Mouse (Mus musculus): ENCODE measurements around the gene Irx2. TPM values are rescaled to one million over a fixed set of nuclear protein-coding genes. Genes with fewer than 3 reads are reported as not detected.

Irx2 gene
- polyA plus RNA-seq, 1 experiment from 2014 or later, result 13.3 TPM

DNA sequence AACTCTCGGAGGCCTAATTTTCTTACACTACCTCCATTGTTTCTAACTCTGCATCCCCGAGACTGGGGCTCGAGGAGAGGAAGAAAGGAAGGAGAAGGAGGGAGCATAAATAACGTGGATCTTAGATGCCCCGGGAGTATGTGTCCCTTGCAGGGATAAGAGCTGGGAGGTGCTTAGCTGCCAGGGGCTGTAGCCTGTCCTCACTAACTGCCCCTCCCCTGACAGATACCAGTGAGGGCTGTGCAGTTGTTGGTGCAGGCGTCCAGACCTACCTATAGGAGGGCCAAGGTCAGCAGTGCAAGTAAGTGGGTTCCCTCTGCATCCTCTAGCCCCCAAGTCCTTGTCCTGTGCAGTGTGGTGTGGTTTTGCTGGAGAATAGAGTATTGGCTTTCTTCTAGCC, 3.7 kb downstream of the Irx2 start:
- no peaks in the 10 kb centered on the region for H3K9me3 ChIP-seq (replicated peaks; ENCODE audit: control insufficient read depth, low read length)
- H3K4me2 ChIP-seq, result peak overlapping the region; percentile 90
- peak overlapping the region; percentile 73 for H3K4me3 ChIP-seq (ENCODE audit: low read depth, low read length)
- H3K9ac ChIP-seq (ENCODE audit: low read depth, low read length), result peak overlapping the region; percentile 49
- peaks cover 85% of the 10 kb centered on the region for H3K27me3 ChIP-seq (ENCODE audit: control insufficient read depth, insufficient read depth, low read length)
- no peaks in the 10 kb centered on the region for H3K36me3 ChIP-seq (ENCODE audit: control insufficient read depth, insufficient read depth, low read length)
- no peak for ATAC-seq (replicated peaks; ENCODE audit: insufficient number of reproducible peaks, low FRiP score, low TSS enrichment)
- H3K27ac ChIP-seq (ENCODE audit: low read depth, low read length), result 0 out of 2 replicates have a peak overlapping the region, but pooled peaks have one; percentile 6
- peaks cover 3% of the 10 kb centered on the region for H3K4me1 ChIP-seq (ENCODE audit: control insufficient read depth, insufficient read depth, low read length)
- WGBS (ENCODE audit: insufficient replicate concordance), result 8% methylated on average over 6 of the region's 6 CpGs

DNA sequence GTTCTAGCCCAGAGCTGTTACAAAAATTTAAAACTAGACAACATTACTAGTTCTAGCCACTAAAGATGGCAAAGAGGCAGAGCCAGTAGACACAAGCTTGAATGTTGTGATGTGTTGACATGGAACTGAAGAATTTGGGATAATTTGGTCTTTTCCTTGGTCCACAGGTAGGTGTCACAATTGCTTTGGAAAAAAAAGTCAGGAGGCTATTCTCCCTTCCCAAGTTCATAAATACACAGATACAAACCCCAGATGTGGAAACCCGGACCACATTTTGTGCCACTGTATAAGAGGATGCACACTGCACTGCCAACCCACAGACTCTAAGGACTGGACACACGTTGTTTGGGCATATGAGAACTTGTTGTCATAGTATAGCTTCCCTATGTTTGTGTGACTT, 4.5 kb downstream of the Irx2 start:
- Histone ChIP-seq H3K36me3 (ENCODE audit: control insufficient read depth, insufficient read depth, low read length) (no peaks in the 10 kb centered on the region), H3K27me3 (ENCODE audit: control insufficient read depth, insufficient read depth, low read length) (peaks cover 83% of the 10 kb centered on the region), H3K4me3 (ENCODE audit: low read depth, low read length) (0 out of 2 replicates have a peak overlapping the region, but pooled peaks have one; percentile 5), H3K9ac (ENCODE audit: low read depth, low read length) (no peak overlapping the region), H3K9me3 (replicated peaks; ENCODE audit: control insufficient read depth, low read length) (no peaks in the 10 kb centered on the region), H3K27ac (ENCODE audit: low read depth, low read length) (no peak overlapping the region), H3K4me2 (peak overlapping the region; percentile 90), H3K4me1 (ENCODE audit: control insufficient read depth, insufficient read depth, low read length) (no peaks in the 10 kb centered on the region; the same call in 1 of the 2 replicates)
- 41% methylated on average over 2 of the region's 2 CpGs for WGBS (ENCODE audit: insufficient replicate concordance)
- ATAC-seq (replicated peaks; ENCODE audit: insufficient number of reproducible peaks, low FRiP score, low TSS enrichment), result no peak

DNA sequence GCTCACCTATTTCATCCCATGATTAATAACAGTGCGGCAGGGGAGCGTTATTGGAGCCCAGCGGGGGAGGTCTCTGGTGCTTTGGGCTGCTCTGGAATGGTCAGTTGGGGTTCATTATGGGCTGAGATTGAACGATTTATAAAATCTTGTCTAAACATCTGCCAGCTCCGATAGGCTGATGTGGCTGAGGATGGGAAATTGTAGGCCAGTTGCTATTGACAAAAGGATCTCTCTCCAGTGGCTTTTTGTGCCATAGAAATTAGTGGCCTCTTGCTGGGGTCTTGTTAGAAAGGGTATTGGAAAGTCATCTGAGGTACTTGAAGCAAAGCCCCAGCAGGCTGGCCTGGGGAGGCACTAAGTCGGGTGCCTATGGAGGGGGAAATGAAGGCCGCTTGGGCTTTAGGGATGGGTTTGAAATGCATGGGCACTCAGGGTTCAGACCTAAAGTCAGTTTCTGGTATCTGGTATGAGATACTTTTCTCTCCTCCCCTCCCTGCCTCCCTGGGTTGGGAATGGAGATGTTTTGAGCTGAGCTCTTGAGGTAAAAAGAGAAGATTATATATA, 6.2 kb downstream of the Irx2 start:
- no peak for ATAC-seq (replicated peaks; ENCODE audit: insufficient number of reproducible peaks, low FRiP score, low TSS enrichment)
- Histone ChIP-seq H3K4me1 (ENCODE audit: control insufficient read depth, insufficient read depth, low read length) (peaks cover 4% of the 10 kb centered on the region), H3K9me3 (replicated peaks; ENCODE audit: control insufficient read depth, low read length) (no peaks in the 10 kb centered on the region), H3K4me2 (peak overlapping the region; percentile 6; the same call in 1 of the 2 replicates), H3K4me3 (ENCODE audit: low read depth, low read length) (no peak overlapping the region), H3K36me3 (ENCODE audit: control insufficient read depth, insufficient read depth, low read length) (no peaks in the 10 kb centered on the region), H3K27me3 (ENCODE audit: control insufficient read depth, insufficient read depth, low read length) (peaks cover 81% of the 10 kb centered on the region), H3K27ac (ENCODE audit: low read depth, low read length) (no peak overlapping the region), H3K9ac (ENCODE audit: low read depth, low read length) (no peak overlapping the region)
- 25% methylated on average over 7 of the region's 7 CpGs for WGBS (ENCODE audit: insufficient replicate concordance)

DNA sequence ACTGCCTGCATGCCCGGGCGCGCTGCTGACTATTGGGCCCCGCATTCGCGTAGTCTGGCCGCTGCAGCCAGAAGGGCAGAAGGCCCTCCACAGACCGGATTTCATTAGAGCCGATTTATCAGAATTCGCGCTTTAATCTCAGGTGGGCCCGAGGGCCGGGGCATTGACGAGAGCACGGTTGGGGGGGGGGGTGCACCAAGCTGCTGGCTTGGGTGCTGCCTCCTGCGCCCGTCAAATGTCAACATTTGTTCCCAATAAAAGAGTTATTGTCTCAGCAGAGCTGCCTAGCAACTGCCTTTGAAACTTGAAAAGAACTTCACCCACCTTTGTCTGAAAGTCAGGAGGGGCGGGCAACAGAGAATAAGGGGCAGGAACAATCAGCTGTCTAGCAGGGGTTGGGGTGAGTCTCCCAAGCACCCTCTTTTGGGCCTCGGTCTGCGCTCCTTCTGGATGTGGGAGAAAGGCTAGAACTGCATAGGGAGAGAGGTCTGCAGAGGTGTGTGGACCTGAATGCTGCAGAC, 7.8 kb downstream of the Irx2 start:
- H3K27ac ChIP-seq (ENCODE audit: low read depth, low read length), result no peak overlapping the region
- peaks cover 6% of the 10 kb centered on the region for H3K4me1 ChIP-seq (ENCODE audit: control insufficient read depth, insufficient read depth, low read length)
- H3K36me3 ChIP-seq (ENCODE audit: control insufficient read depth, insufficient read depth, low read length), result no peaks in the 10 kb centered on the region
- no peak overlapping the region for H3K9ac ChIP-seq (ENCODE audit: low read depth, low read length)
- 7% methylated on average over 20 of the region's 20 CpGs for whole genome bisulfite sequencing (ENCODE audit: insufficient replicate concordance)
- H3K4me2 ChIP-seq, result no peak overlapping the region
- no peak for ATAC-seq (replicated peaks; ENCODE audit: insufficient number of reproducible peaks, low FRiP score, low TSS enrichment)
- H3K4me3 ChIP-seq (ENCODE audit: low read depth, low read length), result no peak overlapping the region
- peaks cover 82% of the 10 kb centered on the region for H3K27me3 ChIP-seq (ENCODE audit: control insufficient read depth, insufficient read depth, low read length)
- no peaks in the 10 kb centered on the region for H3K9me3 ChIP-seq (replicated peaks; ENCODE audit: control insufficient read depth, low read length)

DNA sequence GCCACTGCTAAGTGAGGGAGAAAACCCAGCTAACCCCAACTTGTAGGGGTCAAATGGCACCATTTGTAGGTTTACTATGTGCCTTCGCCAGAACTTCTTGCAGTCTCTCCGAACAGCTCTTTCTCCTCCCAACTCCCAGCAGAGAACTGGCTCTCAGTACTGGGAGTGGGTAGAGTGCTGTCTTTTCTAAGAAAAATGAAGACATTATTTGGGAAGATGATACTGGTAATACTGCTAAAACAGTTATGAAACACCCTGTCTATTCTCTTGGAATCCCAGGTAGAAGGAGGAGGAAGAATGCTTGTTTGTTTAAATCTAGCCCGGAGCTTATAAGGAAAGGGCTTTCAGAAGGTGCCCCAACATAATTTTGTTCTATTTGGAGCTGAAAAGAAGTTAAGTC, 8.9 kb downstream of the Irx2 start:
- no peak for ATAC-seq (replicated peaks; ENCODE audit: insufficient number of reproducible peaks, low FRiP score, low TSS enrichment)
- Histone ChIP-seq H3K9me3 (replicated peaks; ENCODE audit: control insufficient read depth, low read length) (no peaks in the 10 kb centered on the region), H3K27ac (ENCODE audit: low read depth, low read length) (no peak overlapping the region), H3K4me3 (ENCODE audit: low read depth, low read length) (no peak overlapping the region), H3K9ac (ENCODE audit: low read depth, low read length) (no peak overlapping the region), H3K4me1 (ENCODE audit: control insufficient read depth, insufficient read depth, low read length) (peaks cover 6% of the 10 kb centered on the region), H3K36me3 (ENCODE audit: control insufficient read depth, insufficient read depth, low read length) (no peaks in the 10 kb centered on the region), H3K4me2 (no peak overlapping the region), H3K27me3 (ENCODE audit: control insufficient read depth, insufficient read depth, low read length) (peaks cover 76% of the 10 kb centered on the region)
- 13% methylated on average over 3 of the region's 3 CpGs for WGBS (ENCODE audit: insufficient replicate concordance)

DNA sequence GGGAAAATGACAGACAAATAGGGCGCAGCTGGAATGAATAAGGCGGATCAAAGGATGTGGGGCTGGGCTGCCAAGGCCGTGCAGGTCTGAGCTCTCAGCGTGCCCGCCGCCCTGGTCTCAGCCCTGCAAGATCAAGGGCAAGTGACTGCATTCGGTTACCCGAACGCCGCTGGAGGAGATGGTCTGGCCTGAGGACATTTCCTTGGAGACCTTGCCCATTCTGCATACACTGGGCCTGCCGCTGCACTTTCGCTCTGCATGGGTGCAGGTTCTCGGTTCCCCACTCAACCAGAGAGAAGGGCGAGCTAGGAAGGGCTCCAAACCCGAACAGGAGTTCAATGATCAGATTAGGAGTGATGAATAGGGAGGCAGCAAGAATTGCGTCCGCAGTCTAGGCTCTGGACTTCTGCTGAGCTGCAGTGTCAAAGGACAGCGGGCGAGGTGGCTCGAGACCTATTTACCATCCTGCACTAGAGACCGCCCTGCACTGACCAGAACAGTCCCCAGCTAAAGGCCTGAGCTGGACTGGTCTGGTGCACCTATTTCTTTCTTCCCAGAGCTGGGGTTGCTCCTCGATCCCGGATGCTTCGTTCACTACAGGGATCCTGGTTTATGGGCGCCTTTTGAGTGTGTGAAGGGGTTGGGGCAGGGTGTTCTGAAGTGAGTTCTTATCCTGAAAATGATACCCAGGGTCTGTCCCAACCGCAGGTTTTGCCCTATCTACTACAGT, 9.9 kb downstream of the Irx2 start:
- peak overlapping the region; percentile 57; the same call in 1 of the 2 replicates for H3K4me3 ChIP-seq (ENCODE audit: low read depth, low read length)
- WGBS (ENCODE audit: insufficient replicate concordance), result 4% methylated on average over 26 of the region's 26 CpGs
- H3K4me2 ChIP-seq, result peak overlapping the region; percentile 92
- H3K27me3 ChIP-seq (ENCODE audit: control insufficient read depth, insufficient read depth, low read length), result peaks cover 72% of the 10 kb centered on the region
- no peaks in the 10 kb centered on the region for H3K36me3 ChIP-seq (ENCODE audit: control insufficient read depth, insufficient read depth, low read length)
- H3K9ac ChIP-seq (ENCODE audit: low read depth, low read length), result no peak overlapping the region
- no peak for ATAC-seq (replicated peaks; ENCODE audit: insufficient number of reproducible peaks, low FRiP score, low TSS enrichment)
- peaks cover 6% of the 10 kb centered on the region for H3K4me1 ChIP-seq (ENCODE audit: control insufficient read depth, insufficient read depth, low read length)
- H3K9me3 ChIP-seq (replicated peaks; ENCODE audit: control insufficient read depth, low read length), result no peaks in the 10 kb centered on the region
- no peak overlapping the region for H3K27ac ChIP-seq (ENCODE audit: low read depth, low read length)

DNA sequence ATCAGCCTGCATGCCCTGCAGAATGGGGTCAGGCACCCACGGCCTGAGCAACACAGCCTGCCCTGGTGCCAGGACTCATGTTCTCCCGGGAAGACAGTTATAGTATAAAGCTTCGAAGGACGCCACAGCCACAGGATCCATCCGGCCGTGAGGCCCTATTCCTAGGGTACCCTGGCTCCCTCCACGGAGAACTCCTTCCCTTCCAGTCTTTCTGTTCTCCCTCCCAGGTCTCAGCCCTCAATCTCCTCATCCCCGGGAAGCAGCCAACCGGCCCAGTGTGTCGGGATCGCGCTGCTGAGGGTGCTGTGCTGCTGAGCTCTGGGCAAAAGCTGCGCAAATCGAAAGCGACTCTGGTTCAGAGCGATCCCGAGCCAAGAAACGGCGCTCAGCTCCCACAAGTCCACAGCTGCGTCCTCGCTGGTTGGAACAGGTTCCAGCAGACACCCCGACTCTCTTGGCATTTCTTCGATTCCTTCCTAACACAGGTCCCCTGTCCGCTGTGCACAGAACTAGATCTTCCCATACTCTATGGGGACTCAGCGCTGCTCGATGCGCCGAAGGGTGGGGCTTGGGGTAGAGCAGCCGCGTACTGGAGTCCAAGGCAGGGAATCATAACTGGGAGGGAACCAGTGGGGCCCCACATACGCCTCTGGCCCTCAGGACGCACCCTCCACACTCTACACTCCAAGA, 11.0 kb downstream of the Irx2 start:
- no peak; the same call in 1 of the 2 replicates for ATAC-seq (replicated peaks; ENCODE audit: insufficient number of reproducible peaks, low FRiP score, low TSS enrichment)
- peaks cover 64% of the 10 kb centered on the region for H3K27me3 ChIP-seq (ENCODE audit: control insufficient read depth, insufficient read depth, low read length)
- H3K27ac ChIP-seq (ENCODE audit: low read depth, low read length), result no peak overlapping the region
- peak overlapping the region; percentile 58 for H3K9ac ChIP-seq (ENCODE audit: low read depth, low read length)
- peaks cover 6% of the 10 kb centered on the region for H3K4me1 ChIP-seq (ENCODE audit: control insufficient read depth, insufficient read depth, low read length)
- WGBS (ENCODE audit: insufficient replicate concordance), result under 1% methylated on average over 32 of the region's 32 CpGs
- H3K4me3 ChIP-seq (ENCODE audit: low read depth, low read length), result peak overlapping the region; percentile 57
- H3K9me3 ChIP-seq (replicated peaks; ENCODE audit: control insufficient read depth, low read length), result no peaks in the 10 kb centered on the region
- no peaks in the 10 kb centered on the region for H3K36me3 ChIP-seq (ENCODE audit: control insufficient read depth, insufficient read depth, low read length)
- peak overlapping the region; percentile 92 for H3K4me2 ChIP-seq

DNA sequence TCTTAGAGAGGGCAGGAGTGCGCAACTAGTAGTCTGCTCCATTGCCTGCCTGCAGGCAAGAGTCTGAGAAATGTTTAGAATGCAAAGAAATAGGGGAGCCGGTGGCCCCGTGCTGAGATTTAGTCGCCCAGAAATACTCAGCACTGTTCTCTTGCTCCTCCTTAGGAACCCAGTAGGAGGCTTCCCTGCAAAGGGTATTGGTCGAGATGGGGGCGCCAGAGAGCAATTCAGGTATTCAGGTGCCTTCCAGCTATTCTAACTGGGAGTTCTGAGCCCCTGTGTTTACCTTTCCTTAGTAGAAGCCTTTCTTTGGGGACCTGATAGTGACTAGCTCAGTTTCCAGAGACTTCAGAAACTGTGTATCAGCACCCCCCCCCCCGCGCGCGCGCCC, 11.5 kb downstream of the Irx2 start:
- 2% methylated on average over 11 of the region's 11 CpGs for WGBS (ENCODE audit: insufficient replicate concordance)
- Histone ChIP-seq H3K27ac (ENCODE audit: low read depth, low read length) (no peak overlapping the region), H3K27me3 (ENCODE audit: control insufficient read depth, insufficient read depth, low read length) (peaks cover 59% of the 10 kb centered on the region), H3K9ac (ENCODE audit: low read depth, low read length) (peak overlapping the region; percentile 58; the same call in 1 of the 2 replicates), H3K4me1 (ENCODE audit: control insufficient read depth, insufficient read depth, low read length) (peaks cover 6% of the 10 kb centered on the region), H3K9me3 (replicated peaks; ENCODE audit: control insufficient read depth, low read length) (no peaks in the 10 kb centered on the region), H3K4me2 (peak overlapping the region; percentile 92), H3K4me3 (ENCODE audit: low read depth, low read length) (peak overlapping the region; percentile 57), H3K36me3 (ENCODE audit: control insufficient read depth, insufficient read depth, low read length) (no peaks in the 10 kb centered on the region)
- no peak for ATAC-seq (replicated peaks; ENCODE audit: insufficient number of reproducible peaks, low FRiP score, low TSS enrichment)

All from heart, embryonic 11.5 days (tissue).